Mouse (Mus musculus): Measurements from ENCODE around the gene Nudcd3.

DNA sequence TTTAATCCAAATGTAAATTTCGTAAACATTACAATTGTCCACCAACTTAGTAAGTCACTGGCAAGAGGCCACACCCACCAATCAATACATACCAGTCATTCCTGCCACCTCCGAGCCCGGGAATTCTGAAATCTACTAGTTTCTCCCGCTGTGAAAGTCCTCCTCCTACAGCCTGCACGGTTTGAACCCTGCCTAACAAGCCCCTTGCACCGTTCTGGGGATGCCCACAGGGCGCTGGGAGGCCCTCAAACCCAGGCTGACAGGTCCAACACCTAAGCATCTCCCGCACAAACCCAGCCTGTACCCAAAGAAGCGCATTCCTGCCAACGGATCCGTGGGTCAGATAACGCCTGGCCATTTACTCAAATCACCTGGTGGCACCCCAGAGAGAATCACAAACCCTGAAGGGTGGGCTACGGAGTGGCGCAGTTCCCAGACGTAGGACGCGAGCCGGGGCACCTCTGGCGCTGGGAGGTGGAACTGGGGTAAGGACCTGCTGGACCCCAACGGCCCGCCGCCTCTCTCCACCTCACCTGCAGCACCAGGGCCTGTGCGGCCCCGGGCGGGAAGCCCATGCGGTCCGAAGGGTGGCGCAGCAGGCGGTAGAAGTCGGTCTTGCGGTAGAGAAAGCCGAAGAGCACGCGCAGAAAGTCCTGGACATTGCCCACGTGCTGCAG lies 667 bp downstream of the Nudcd3 start, which contains the start of gene A730071L15Rik:
- TF ChIP-seq CTCF (IDR thresholded peaks at IDR 0.05; ENCODE audit: low read depth): no peak
- TF ChIP-seq EP300 (IDR thresholded peaks at IDR 0.05; ENCODE audit: low read depth): no peak

Data from heart, postnatal 0 days (tissue).